ENCODE assay signal across 8 mouse cellular contexts in genomic region chr2:118111488-118112131, GRCm38 (mm10). TPM values are rescaled to one million over a fixed set of nuclear protein-coding genes. Genes with fewer than 3 reads are reported as not detected.
A peak's percentile ranks its signal among the peaks of the same experiment; 100 is the strongest.
DNase-seq lines count a peak whose midpoint lies in the region; ATAC-seq lines count a peak whose summit lies in the region.

Gene Thbs1, plus strand, starts transcription at chr2:118111876.

- ATAC-seq in hindbrain, embryonic 14.5 days (ENCODE audit: low FRiP score): peak; percentile 76

- peak within 1 kb of the TSS; percentile 50 for H3K9ac ChIP-seq in hindbrain, embryonic 14.5 days

- H3K4me2 ChIP-seq in hindbrain, embryonic 14.5 days (replicated peaks): peak within 1 kb of the TSS; percentile 78

- 0 out of 2 replicates have a peak, but pooled peaks cover 6% of the 10 kb centered on the region for H3K4me1 ChIP-seq in hindbrain, embryonic 14.5 days (replicated peaks; ENCODE audit: control insufficient read depth, insufficient read depth, low read length)

- H3K9me3 ChIP-seq in hindbrain, embryonic 14.5 days (ENCODE audit: control insufficient read depth, low read length): no peaks in the 10 kb centered on the region

- 2% methylated on average over 33 of the region's 36 CpGs for WGBS in hindbrain, embryonic 14.5 days

- H3K4me3 ChIP-seq in hindbrain, embryonic 14.5 days (replicated peaks; ENCODE audit: low read length): peak within 1 kb of the TSS; percentile 40

- no peak within 1 kb of the TSS for H3K27ac ChIP-seq in hindbrain, embryonic 14.5 days

- 0 out of 2 replicates have a peak, but pooled peaks cover 10% of the 10 kb centered on the region for H3K27me3 ChIP-seq in hindbrain, embryonic 14.5 days (ENCODE audit: control insufficient read depth, insufficient read depth, low read length)

- peak; percentile 11 for DNase-seq in T-cell, adult 2 months (ENCODE audit: low spot score)
- DNase-seq in cerebellum, postnatal 14 days: peak; percentile 46 to 47
- DNase-seq in frontal cortex, postnatal 36 days (ENCODE audit: low spot score in 2 of 2): peak; percentile 48 to 63
- DNase-seq in hindbrain, embryonic 14.5 days (ENCODE audit: low spot score): peak; percentile 52
- peak; percentile 22 for DNase-seq in left cerebral cortex, adult 11 months (ENCODE audit: low spot score)
- DNase-seq in lung, postnatal 25 days (ENCODE audit: low spot score): peak; percentile 78
- DNase-seq in retina, embryonic 14.5 days (ENCODE audit: low spot score): peak; percentile 61
- DNase-seq in urinary bladder, postnatal 25 days (ENCODE audit: low spot score): peak; percentile 70

- H3K36me3 ChIP-seq in hindbrain, embryonic 14.5 days (replicated peaks; ENCODE audit: control insufficient read depth, insufficient read depth): no peaks in the 10 kb centered on the region

RNA-seq across cellular contexts. Expression of gene Thbs1, which starts in this region (rescaled TPM):
- polyA plus RNA-seq in hindbrain, embryonic 14.5 days (2014; fragmentation: Nextera tagmentation; extraction: Ambion mirVana): 6.5 and 6.6 TPM in 2 replicates

Comparison
In these comparisons a context has a peak if more than half of its experiments do, and no peak if none do; other contexts are left out.
1. DNase-seq: peak in every context shown above with its lines; median percentile 78 in lung, postnatal 25 days; 70 in urinary bladder, postnatal 25 days; 61 in retina, embryonic 14.5 days; 56 in frontal cortex, postnatal 36 days; 52 in hindbrain, embryonic 14.5 days; 46 in cerebellum, postnatal 14 days; 22 in left cerebral cortex, adult 11 months; 11 in T-cell, adult 2 months.